Mouse (Mus musculus) intestine, postnatal 0 days (tissue): ENCODE measurements around the gene Naa10. TPM values are rescaled to one million over a fixed set of nuclear protein-coding genes. Genes with fewer than 3 reads are reported as not detected.

Source experiments
- ATAC-seq: fragments of 200-750 bp; cut with Nextera tagmentation; 2 replicates; pipeline ENCODE4 v1.8.0; 2017; ENCODE audit warnings: mild to moderate bottlenecking, moderate TSS enrichment, moderate library complexity
- H3K27ac ChIP-seq: fragments of 300-500 bp; sonication (generic); 2 replicates; pipeline ENCODE4 v1.5.1; 2014; ENCODE audit warnings: mild to moderate bottlenecking, low read depth, low read length, moderate library complexity
- H3K27me3 ChIP-seq: fragments of 300-500 bp; sonication (generic); replicated peaks from 2 replicates; pipeline ENCODE4 v1.6.1; 2014; ENCODE audit warnings: low read length, mixed read lengths; ENCODE audit not compliant: control insufficient read depth, insufficient read depth
- H3K36me3 ChIP-seq: fragments of 300-500 bp; sonication (generic); 2 replicates; pipeline ENCODE4 v1.6.1; 2014; ENCODE audit warnings: mild to moderate bottlenecking, moderate library complexity; ENCODE audit not compliant: control insufficient read depth, insufficient read depth
- H3K4me1 ChIP-seq: fragments of 300-500 bp; sonication (generic); replicated peaks from 2 replicates; pipeline ENCODE4 v1.6.1; 2014; ENCODE audit warnings: antibody characterized with exemption, low read length, mixed read lengths; ENCODE audit not compliant: control insufficient read depth, insufficient read depth
- H3K4me2 ChIP-seq: fragments of 300-500 bp; sonication (generic); replicated peaks from 2 replicates; pipeline ENCODE4 v1.6.1; 2014; ENCODE audit warnings: low read depth, mild to moderate bottlenecking, moderate library complexity
- H3K4me3 ChIP-seq: fragments of 300-500 bp; sonication (generic); 2 replicates; pipeline ENCODE4 v1.5.1; 2014; ENCODE audit warnings: low read depth, low read length
- H3K9ac ChIP-seq: fragments of 300-500 bp; sonication (generic); 2 replicates; pipeline ENCODE4 v1.6.1; 2014; ENCODE audit warnings: mild to moderate bottlenecking, low read depth, low read length
- H3K9me3 ChIP-seq: fragments of 300-500 bp; sonication (generic); 2 replicates; pipeline ENCODE4 v1.6.1; 2016; ENCODE audit warnings: mixed run types; ENCODE audit not compliant: control insufficient read depth
- CTCF ChIP-seq: sonication (generic); IDR thresholded peaks from 2 replicates; pipeline ENCODE4 v1.5.1; 2016; ENCODE audit warnings: low read depth, mild to moderate bottlenecking, control low read depth, antibody characterized with exemption, moderate library complexity
- WGBS: fragments of 180-500 bp; shearing (Covaris S2); extraction: QIAGEN DNeasy Blood & Tissue Kit; methylation state at CpG from one replicate; pipeline ENCODE4 v1.1.7; 2014; 5-methylcytosine and 5-hydroxymethylcytosine counted together
- polyA plus RNA-seq: library from polyadenylated mRNA; unstranded; fragments of >200 nt; fragmentation: Nextera tagmentation; extraction: Ambion mirVana; gene quantifications from 2 replicates; pipeline ENCODE4 v1.2.1, GENCODE M21; 2015

Gene Naa10
- polyA plus RNA-seq, 1 experiment from 2014 or later = 76.6 TPM

DNA sequence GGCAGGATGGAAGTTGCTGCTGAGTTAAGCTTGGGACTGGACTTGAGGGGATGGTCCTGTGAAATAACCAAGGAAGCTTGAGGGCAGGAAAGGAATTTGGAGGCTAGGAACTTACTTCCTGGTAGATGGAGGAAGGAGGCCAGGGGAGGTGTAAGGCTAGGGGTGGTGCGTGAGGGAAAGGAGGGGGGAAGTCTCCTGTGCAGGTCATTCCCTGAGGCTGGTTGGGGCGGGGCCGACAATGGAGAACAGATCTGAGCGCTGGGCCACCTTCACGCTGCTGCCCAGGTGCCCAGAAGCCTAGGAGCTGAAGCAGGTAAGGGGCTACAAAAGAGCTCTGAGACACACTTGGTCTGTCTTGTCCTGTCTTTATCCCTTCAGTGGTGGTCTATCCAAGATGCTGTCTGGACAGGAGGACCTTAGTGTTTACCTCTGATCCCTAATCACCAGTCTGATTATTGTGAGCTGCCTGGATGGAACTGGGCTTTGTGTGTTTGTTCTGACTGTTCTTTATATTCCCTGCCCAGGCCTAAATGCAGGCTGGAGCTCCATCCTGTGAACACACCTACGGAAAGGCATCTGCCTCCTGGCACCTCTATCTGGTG, 30.1 kb downstream of the Naa10 start, which contains the start of gene Avpr2:
Gene Avpr2, plus strand, starts transcription at position 552 of the 602 bp plus-strand sequence.
- no peak within 1 kb of the TSS for H3K27ac ChIP-seq
- H3K36me3 ChIP-seq = no peaks in the 10 kb centered on the region
- H3K4me1 ChIP-seq = no peaks in the 10 kb centered on the region
- no peak for TF ChIP-seq CTCF
- no peak within 1 kb of the TSS for H3K4me2 ChIP-seq
- WGBS = 53% methylated on average over 6 of the region's 6 CpGs
- no peak within 1 kb of the TSS for H3K4me3 ChIP-seq
- H3K9me3 ChIP-seq = no peaks in the 10 kb centered on the region
- no peak for ATAC-seq
- no peak within 1 kb of the TSS for H3K9ac ChIP-seq
- no peaks in the 10 kb centered on the region for H3K27me3 ChIP-seq

DNA sequence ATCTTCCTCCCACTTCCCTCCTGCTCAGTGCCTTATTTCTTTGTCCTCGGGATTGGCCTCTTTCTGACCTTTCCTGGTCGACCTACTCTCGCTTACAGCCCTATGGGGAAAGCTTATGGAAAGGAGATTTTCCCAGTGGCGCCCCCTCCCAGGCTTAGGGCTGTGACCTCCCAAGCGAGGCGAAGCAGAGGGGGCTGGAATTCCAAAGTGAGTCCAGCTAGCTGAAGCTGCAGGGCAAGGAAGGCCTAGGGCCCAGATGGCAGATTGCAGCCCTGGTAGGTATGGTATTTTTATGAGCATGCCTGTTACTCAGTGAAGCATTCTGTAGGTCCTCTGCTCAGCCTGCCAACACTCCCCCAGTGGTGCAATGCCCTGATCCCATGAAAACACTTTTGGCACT, 40.3 kb downstream of the Naa10 start:
- H3K27ac ChIP-seq = no peak overlapping the region
- no peak overlapping the region for H3K4me2 ChIP-seq
- TF ChIP-seq CTCF = no peak
- no peak for ATAC-seq
- 41% methylated on average over 6 of the region's 6 CpGs for WGBS
- no peaks in the 10 kb centered on the region for H3K9me3 ChIP-seq
- no peak overlapping the region for H3K9ac ChIP-seq
- H3K4me1 ChIP-seq = no peaks in the 10 kb centered on the region
- H3K36me3 ChIP-seq = no peaks in the 10 kb centered on the region
- 0 out of 2 replicates have a peak, but pooled peaks cover 13% of the 10 kb centered on the region for H3K27me3 ChIP-seq
- H3K4me3 ChIP-seq = no peak overlapping the region

DNA sequence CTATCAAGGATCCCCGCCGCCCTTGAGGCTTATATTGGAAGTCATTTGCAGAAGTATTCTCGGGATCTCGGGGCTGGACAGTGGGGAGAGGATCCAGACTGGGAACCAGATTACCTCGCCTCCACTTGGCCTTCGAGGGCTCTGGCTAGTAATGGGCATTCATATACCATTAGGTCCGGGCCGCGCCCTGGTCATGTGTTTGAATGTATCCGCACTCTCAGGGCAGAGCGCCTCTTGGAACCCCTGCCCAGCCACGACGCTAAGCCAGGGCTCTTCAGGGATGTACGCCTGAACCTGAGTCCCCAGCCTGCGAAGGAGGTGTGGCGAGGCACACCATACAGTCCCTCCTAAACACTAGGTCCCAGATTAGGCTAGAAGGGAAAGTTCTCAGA, 40.7 kb downstream of the Naa10 start:
- Histone ChIP-seq H3K36me3 (no peaks in the 10 kb centered on the region), H3K9ac (no peak overlapping the region), H3K27me3 (0 out of 2 replicates have a peak, but pooled peaks cover 14% of the 10 kb centered on the region), H3K9me3 (no peaks in the 10 kb centered on the region), H3K4me2 (peak overlapping the region; percentile 65), H3K4me1 (no peaks in the 10 kb centered on the region), H3K4me3 (peak overlapping the region; percentile 34), H3K27ac (no peak overlapping the region)
- 30% methylated on average over 16 of the region's 16 CpGs for WGBS
- no peak for ATAC-seq
- TF ChIP-seq CTCF = no peak

DNA sequence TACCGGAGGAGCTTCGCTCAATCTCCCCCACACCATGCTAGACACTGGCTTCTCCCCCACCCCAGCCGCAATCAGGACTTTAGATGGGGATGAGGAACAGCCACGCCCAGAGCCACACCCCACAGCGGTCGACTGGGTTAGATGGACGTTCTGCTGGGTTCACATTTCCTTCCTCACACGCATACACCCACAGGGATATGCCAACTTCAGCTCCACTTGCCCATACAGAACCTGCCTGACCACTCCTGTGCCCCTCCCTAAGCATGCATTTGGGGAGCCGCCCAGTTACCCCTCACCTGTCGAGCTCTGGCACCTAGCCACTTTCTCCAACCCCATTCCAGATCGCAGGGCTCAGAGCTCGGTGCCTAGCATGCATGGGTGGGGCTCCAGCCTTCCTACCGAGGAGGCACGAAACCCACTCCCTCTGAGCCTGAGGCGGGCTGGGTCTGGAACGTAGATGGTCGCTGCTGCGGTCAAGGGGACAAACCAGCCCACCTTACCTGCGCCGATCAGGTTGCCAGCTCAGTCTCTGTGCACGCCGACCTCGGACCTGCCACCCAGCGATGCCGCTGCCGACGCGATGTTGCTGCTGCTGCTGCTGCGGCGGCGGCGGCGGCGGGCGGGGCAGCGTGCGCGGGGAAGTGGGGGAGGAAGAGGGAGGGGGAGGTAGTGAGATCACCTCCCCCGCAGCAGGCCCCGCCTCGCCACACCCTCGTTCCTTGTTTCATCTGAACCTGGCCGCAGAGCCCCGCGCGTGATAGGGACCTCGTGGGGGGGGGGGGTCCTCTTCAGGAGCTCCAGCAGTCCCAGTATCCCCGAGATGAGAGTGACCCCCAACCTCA, 41.3 kb downstream of the Naa10 start:
- TF ChIP-seq CTCF = no peak
- no peaks in the 10 kb centered on the region for H3K36me3 ChIP-seq
- ATAC-seq = peak; percentile 31; the same call in 1 of the 2 replicates
- H3K4me1 ChIP-seq = no peaks in the 10 kb centered on the region
- no peaks in the 10 kb centered on the region for H3K9me3 ChIP-seq
- WGBS = 15% methylated on average over 29 of the region's 48 CpGs
- H3K9ac ChIP-seq = no peak overlapping the region
- H3K27ac ChIP-seq = no peak overlapping the region
- peak overlapping the region; percentile 34 for H3K4me3 ChIP-seq
- H3K4me2 ChIP-seq = peak overlapping the region; percentile 65
- H3K27me3 ChIP-seq = 0 out of 2 replicates have a peak, but pooled peaks cover 14% of the 10 kb centered on the region

DNA sequence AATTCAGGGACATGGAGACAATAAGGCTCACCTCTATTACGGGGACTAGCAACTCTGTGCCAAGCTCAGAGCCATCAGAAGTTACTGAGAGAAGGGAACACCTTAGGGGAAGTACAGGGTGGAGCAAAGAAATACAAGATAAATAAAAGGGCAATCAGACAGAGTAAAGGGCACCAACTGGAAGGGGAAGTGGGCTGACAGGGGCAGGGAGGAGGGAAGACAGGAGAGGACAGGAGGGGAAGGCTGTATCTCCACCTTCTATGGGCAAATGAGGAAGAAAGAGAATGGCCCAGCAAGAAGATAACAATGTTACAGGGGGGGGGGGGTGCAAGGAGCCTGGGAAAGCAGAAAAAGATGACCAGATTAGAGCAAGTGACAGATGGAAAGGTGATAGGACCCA, 44.7 kb downstream of the Naa10 start:
- Histone ChIP-seq H3K9me3 (no peaks in the 10 kb centered on the region), H3K27me3 (0 out of 2 replicates have a peak, but pooled peaks cover 14% of the 10 kb centered on the region), H3K4me3 (no peak overlapping the region), H3K4me2 (no peak overlapping the region), H3K9ac (no peak overlapping the region), H3K4me1 (no peaks in the 10 kb centered on the region), H3K36me3 (no peaks in the 10 kb centered on the region), H3K27ac (no peak overlapping the region)
- no peak for ATAC-seq
- no peak for TF ChIP-seq CTCF
- WGBS = 78% methylated on average over 1 of the region's 1 CpGs

DNA sequence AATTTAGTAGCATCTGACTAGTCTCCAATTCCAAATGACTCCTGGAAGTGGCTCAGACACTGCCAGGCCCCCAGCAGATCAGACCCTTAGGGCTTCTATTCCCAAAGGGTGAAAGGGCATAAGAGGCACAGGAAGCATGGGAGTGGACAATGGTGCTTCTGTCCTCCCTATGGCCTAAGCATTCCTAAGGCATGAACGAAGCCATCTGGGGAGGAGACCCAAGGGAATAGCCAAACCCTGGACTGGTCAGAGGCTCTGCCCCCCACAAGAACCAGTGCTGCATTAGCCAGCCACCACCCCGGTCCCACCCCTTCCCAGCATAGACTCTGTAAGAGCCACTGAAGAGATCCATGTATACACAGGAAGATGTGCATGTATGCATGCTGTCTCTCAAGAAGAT, 45.9 kb downstream of the Naa10 start:
- TF ChIP-seq CTCF = no peak

More for the DNA sequence above, 45.9 kb downstream of the Naa10 start:
- no peak for ATAC-seq
- Histone ChIP-seq H3K9me3 (no peaks in the 10 kb centered on the region), H3K36me3 (no peaks in the 10 kb centered on the region), H3K27me3 (0 out of 2 replicates have a peak, but pooled peaks cover 14% of the 10 kb centered on the region), H3K4me1 (no peaks in the 10 kb centered on the region), H3K4me3 (no peak overlapping the region), H3K4me2 (no peak overlapping the region), H3K9ac (no peak overlapping the region), H3K27ac (no peak overlapping the region)
- 70% methylated on average over 2 of the region's 2 CpGs for WGBS
